Mouse (Mus musculus): Measurements from ENCODE around the gene Zbtb20.

GRCm38 (mm10) chr16:43502339-43503009 lies 626.8 kb downstream of the Zbtb20 start:
- no peak for TF ChIP-seq GATA1 (IDR thresholded peaks at IDR 0.05; ENCODE audit: borderline replicate concordance, low read length)
- TF ChIP-seq CTCF (IDR thresholded peaks at IDR 0.05; ENCODE audit: low read depth, low read length): no peak

All from G1E (cell line).